Mouse (Mus musculus): Measurements from ENCODE around the gene Gm10330.
"Not testable (repeated sequence)": the region's sequence is repeated elsewhere in the genome, so short reads cannot be mapped to it uniquely, and the experiment has no call there.

Gm10330 gene

DNA sequence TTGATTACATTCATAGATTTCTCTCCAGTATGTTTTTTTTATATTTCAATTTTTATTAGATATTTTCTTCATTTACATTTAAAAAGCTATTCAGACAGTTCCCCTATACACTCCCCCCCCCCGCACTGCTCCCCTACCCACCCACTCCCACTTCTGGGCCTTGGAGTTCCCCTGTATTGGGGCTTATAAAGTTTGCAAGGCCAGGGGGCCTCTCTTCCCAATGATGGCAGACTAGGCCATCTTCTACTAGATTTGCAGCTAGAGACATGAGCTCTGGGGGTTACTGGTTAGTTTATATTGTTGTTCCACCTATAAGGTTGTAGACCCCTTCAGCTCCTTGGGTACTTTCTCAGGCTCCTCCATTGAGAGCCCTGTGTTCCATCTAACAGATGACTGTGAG is at the start of gene Gm10330:
Gene Gm10330, minus strand, starts transcription at position 101 of the 400 bp plus-strand sequence.
- DNase-seq (ENCODE audit: low read depth, low spot score): not testable (repeated sequence)

DNA sequence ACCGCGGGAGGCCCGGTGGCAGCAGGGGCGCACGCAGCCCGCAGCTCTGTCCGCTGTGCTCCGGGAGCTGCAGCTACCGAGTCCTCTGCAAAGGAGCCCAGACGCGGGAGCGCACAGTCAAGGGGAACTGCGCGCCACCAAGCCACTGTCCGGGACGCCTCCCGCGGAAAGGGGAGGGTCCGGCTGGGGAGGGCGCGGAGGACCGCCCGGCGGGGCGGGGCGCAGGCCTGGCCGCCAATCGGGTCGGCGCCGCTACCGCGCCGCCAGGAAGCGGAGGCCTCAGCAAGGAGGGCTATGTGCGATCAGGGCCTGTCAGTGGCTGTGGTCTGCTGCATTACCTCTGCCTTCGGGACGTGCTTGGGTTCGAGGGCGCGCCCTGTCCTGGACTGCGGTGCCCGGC is 20.7 kb upstream of the Gm10330 start:
- not testable (repeated sequence) for DNase-seq (ENCODE audit: low read depth, low spot score)

DNA sequence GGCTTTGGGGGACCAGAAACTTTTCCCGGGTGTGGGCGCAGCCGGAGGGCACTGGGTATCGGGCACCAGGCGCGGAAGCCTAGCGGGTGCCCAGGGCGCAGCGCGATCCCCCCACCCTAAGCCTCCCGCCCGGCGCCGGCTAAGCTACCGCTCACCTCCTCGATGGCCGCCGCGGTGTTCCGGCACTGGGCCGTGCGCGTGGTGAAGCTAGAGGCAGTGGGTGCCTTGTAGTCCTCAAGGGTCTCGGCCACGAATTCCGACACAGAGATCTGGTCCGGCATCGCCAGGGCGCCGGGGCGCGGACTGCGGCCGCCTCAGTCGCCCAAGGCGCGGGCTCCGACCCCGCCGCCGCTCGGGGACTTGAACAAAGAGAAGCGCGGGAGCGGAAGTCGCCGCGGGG is 20.3 kb upstream of the Gm10330 start:
- DNase-seq (ENCODE audit: low read depth, low spot score): not testable (repeated sequence)

Data from retina, adult 2 months (tissue).